Mouse (Mus musculus) left cerebral cortex, postnatal 14 days (tissue): ENCODE results near the gene Tspo2. TPM values are rescaled to one million over a fixed set of nuclear protein-coding genes. Genes with fewer than 3 reads are reported as not detected.
"Not testable (repeated sequence)": the region's sequence is repeated elsewhere in the genome, so short reads cannot be mapped to it uniquely, and the experiment has no call there.

Source experiments
- DNase-seq, 2 experiments: peaks; one replicate each; pipeline ENCODE4 v3.0.0; 2021 to 2022; ENCODE audit warnings: low spot score in 2 of 2, mixed read lengths in 1 of 2
- intact Hi-C: fragments of 180-260 bp; cut with DNase I; formaldehyde crosslinking; loops from one replicate; pipeline ENCODE4 v1.15.1; 2025
- long read RNA-seq, 2 experiments: library from polyadenylated mRNA; stranded (forward); transcript quantifications; one replicate each; pipeline ENCODE4 v2.0.0; 2021
- total RNA-seq, 2 experiments: library from RNA; stranded (reverse); gene quantifications; 2 replicates each; pipeline ENCODE4 v1.2.3; 2021

The Tspo2 gene
- under 1 TPM; 0.36 to 0.46 TPM for total RNA-seq
- long read RNA-seq, experiment 1, result 0 reads
- long read RNA-seq, experiment 2, result 0 reads

GRCm38 (mm10) chr17:48451353-48451675 lies at the start of gene Tspo2:
TSS of gene Tspo2 (minus strand) at chr17:48451522.
- intact Hi-C loops, result no loop called here
- no peak for DNase-seq

GRCm38 (mm10) chr17:48500846-48501445 lies 49.6 kb upstream of the Tspo2 start:
- no peak for DNase-seq
- intact Hi-C loops, result no loop called here

DNA sequence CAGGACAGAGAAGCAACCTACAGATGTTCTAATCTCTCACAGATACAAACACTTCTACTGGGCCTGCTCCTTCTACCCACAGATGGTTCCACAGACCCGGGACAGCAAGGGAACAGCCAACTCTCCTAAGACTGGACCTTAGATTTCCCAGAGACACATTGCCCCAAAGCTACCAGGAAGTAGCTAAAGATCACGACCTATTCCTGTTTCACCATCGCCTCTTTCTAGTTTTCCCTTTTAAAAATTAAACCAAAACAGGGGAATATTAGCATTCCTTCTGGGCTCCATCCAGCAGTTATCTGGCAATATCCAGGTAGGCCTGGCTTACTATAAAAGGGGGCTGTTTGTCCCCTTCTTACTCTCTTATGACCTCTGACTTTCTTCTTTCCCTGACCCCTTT lies 46.7 kb upstream of the Tspo2 start:
- no peak for DNase-seq
- intact Hi-C loops, result no loop called here

DNA sequence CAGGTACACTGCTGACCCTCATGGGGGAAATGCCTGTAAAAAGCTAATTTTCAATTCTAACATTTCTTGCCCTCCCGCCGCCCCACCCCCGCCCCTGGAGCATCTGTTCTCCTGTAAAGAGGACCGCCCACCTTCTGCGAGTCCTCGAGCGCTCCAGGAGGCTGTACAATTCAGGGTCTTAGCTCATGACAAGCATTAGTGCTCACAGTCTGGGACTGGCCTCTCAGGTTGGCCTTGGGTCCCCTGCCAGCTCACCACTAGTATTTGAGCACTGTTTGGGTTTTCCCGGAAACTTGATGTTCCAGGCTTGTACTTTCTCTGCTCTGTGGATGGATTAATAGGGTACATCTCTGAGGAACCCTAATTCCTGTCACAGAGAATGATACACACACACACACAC lies 42.7 kb upstream of the Tspo2 start:
- intact Hi-C loops, result no loop called here
- peak in 1 of 2 experiments; percentile 15 for DNase-seq

- intact Hi-C loops, result no loop called here
- DNase-seq, result no peak
Observed at GRCm38 (mm10) chr17:48493582-48493981, 42.3 kb upstream of the Tspo2 start.

DNA sequence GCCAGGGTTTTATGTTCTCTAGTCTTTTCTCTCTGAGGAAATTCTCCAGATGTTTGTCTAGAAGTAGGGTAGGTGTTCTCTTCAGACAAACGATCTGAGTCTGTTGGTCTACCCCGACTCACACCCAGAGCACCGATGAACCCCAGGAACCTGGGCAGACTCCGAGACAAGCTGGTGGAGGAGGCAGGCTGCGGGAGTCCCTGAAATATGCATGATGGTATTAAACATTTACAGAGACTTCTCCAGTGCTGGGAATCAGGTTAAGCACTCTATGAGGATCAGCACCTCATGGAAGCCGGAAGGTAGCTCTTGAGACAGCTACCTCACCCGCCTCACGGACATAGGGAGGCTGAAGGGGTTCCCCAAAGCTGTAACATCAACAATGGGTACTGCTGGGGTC lies 41.3 kb upstream of the Tspo2 start:
- no peak for DNase-seq
- intact Hi-C loops, result no loop called here

- intact Hi-C loops, result no loop called here
- no peak for DNase-seq
Observed at GRCm38 (mm10) chr17:48489466-48489865, 38.1 kb upstream of the Tspo2 start.

DNA sequence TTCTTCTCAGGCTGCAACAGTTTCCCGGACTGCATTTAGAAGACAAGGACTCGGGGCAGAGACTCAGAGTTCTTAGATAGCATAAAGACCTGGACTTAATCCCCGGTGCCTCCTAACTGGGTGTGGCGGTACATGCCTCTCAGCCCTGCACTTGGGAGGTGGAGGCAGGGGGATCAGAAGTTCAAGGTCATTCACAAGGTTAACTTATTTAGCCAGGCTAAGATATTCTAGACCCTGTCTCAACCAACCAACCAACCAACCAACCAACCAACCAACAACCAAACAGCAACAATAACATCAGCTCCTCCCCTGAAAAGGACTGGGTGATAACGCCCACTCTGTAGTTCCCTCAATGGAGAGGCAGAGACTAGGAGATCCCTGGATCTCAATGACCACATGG lies 32.9 kb upstream of the Tspo2 start:
- intact Hi-C loops, result no loop called here
- no peak for DNase-seq

DNA sequence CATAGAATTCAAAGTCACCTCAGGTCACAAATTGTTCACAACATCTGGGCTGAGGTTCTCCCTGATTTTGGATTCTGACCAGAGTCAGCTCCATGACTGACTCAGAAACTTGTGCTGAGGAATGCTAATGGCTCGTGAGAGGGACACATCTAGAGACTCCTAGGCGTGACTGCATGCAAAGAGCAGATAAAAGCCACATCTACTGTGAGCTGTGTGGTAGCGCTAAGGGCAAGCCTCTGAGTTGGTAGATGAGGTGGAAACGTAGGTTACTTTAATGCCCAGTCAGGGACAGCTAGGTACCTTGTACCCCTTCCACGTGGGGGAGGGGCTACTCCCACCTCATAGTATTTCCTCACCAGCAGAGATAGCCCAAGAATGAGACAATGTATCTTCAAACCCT lies 32.4 kb upstream of the Tspo2 start:
- intact Hi-C loops, result no loop called here
- no peak for DNase-seq

DNA sequence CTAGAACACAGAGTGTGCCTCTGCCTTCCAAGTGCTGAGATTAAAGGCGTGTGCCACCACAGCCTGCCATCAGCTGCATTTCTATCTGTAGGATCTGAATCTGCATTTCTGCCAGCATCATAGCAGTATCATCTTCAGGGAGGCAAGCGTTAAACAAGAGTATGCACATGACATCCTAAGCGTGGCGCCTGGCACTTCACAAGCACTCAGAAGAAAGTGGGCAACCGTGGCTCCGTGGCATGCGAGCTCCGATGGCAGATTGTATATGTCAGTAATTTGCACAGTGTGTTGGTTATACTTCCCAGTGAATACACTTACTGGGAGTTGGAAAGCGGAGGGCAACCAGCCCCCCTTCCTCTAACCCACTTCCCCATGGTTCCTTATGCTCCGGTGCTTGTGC lies 28.6 kb upstream of the Tspo2 start:
- intact Hi-C loops, result no loop called here
- DNase-seq, result peak in 1 of 2 experiments; percentile 30

GRCm38 (mm10) chr17:48475444-48475843 lies 24.1 kb upstream of the Tspo2 start:
- intact Hi-C loops, result no loop called here
- no peak for DNase-seq

GRCm38 (mm10) chr17:48474282-48474681 lies 23.0 kb upstream of the Tspo2 start:
- DNase-seq, intact Hi-C loops: not testable (repeated sequence)

DNA sequence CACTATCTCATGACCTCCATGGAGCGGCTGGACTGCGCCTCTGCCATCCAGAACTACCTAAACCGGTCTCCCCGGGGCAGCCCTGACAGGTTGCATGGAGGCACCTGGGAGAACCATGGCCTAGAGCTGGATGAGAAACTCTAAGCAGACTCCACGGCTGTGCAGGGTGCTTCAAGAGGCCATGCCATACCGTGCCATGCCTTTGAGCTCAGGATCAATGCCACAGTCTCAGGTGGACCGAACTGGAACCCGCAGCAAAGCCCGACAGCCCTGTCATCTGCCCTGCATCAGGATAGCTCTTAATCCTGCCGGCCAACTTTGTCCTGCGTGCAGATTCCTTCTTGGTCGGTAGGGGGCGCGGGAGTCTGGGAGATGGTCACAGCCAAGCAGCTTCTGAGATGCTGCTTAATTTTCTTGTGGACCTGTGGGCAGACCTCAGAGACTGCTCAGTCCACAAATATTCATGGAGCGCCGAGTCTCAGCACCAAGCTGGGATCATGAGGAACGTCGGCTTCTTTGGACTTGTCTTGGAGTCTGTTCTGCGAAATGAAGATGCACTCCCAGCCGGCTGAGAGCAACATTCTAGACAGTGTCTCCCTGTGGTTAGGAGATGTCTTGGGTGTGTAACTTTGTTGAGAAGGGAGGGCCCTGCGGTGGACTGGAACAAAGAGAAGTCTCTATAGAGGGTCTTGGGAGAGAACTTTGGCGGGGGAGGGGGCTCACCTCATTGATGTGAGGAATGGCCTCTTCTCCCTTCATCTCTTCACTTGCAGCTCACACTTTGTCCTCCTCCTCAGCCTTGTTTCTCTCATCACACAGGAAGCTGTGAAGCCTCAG lies 16.3 kb upstream of the Tspo2 start:
- peak; percentile 82 to 90 for DNase-seq
- intact Hi-C loops, result loop anchor here (5.0 to 10.0 kb wide), 2 partner anchors 135 to 467 kb away; partner anchors contain the start of gene Lrfn2

GRCm38 (mm10) chr17:48466769-48467394 lies 15.6 kb upstream of the Tspo2 start:
- no peak for DNase-seq
- intact Hi-C loops, result loop anchor here (5.0 to 10.0 kb wide), 2 partner anchors 135 to 468 kb away; partner anchors contain the start of gene Lrfn2

- DNase-seq, result no peak
- intact Hi-C loops, result loop anchor here (10.0 kb wide), 1 partner anchor 471 kb away; the partner anchor contains the start of gene Lrfn2
Observed at GRCm38 (mm10) chr17:48463391-48463790, 12.1 kb upstream of the Tspo2 start.

DNA sequence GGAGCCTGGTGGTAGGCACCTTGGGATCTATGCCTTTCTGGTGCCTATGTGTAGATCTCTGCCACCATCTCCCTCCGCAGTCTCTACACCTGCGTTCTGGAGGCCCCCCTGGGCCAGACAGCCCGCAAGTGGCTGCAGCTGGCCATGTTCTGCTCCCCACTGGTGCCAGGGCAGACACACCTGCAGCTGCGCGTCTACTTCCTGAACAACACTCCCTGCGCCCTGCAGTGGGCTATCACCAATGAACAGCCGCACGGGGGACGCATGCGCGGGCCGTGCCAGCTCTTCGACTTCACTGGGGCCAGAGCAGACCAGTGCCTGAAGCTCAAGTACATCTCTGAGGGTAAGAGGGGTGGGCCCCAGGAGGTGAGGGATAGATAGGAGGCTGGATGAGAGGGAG lies 10.8 kb upstream of the Tspo2 start:
- intact Hi-C loops, result loop anchor here (10.0 kb wide), 1 partner anchor 473 kb away; the partner anchor contains the start of gene Lrfn2
- DNase-seq, result no peak

GRCm38 (mm10) chr17:48457971-48458653 lies 6.8 kb upstream of the Tspo2 start:
- intact Hi-C loops, result no loop called here
- no peak for DNase-seq

GRCm38 (mm10) chr17:48455955-48456354 lies 4.6 kb upstream of the Tspo2 start:
- intact Hi-C loops, result no loop called here
- DNase-seq, result no peak

GRCm38 (mm10) chr17:48454688-48455087 lies 3.4 kb upstream of the Tspo2 start, which contains the start of gene Unc5cl:
TSS of gene Unc5cl (plus strand) at chr17:48454901.
- DNase-seq, result no peak
- intact Hi-C loops, result no loop called here

GRCm38 (mm10) chr17:48454190-48454589 lies 2.9 kb upstream of the Tspo2 start:
- no peak for DNase-seq
- intact Hi-C loops, result no loop called here
